Mouse (Mus musculus) layer of hippocampus, postnatal 10 days (tissue): ENCODE measurements around the gene Rbm8a. TPM values are rescaled to one million over a fixed set of nuclear protein-coding genes. Genes with fewer than 3 reads are reported as not detected.

ENCODE experiments used
- DNase-seq, 2 experiments: peaks; one replicate each; pipeline ENCODE4 v3.0.0; 2021; ENCODE audit warnings: low spot score in 2 of 2
- total RNA-seq, 2 experiments: library from RNA; stranded (reverse); gene quantifications; 2 replicates each; pipeline ENCODE4 v1.2.3; 2021

Rbm8a gene
- total RNA-seq, 2 experiments from 2014 or later = 69.9 to 75.6 TPM

- DNase-seq = no peak
Observed at GRCm38 (mm10) chr3:96668424-96669067, 38.8 kb downstream of the Rbm8a start.

- peak; percentile 66 to 76 for DNase-seq
Observed at GRCm38 (mm10) chr3:96669727-96670468, 40.2 kb downstream of the Rbm8a start, which contains the start of gene Ankrd35. TSS of gene Ankrd35 (plus strand) at chr3:96670131.

- DNase-seq = no peak
Observed at GRCm38 (mm10) chr3:96671519-96671918, 41.8 kb downstream of the Rbm8a start.

- no peak for DNase-seq
Observed at GRCm38 (mm10) chr3:96673514-96673913, 43.8 kb downstream of the Rbm8a start.

GRCm38 (mm10) chr3:96674442-96674841, 44.7 kb downstream of the Rbm8a start:
- no peak for DNase-seq

- no peak for DNase-seq
Observed at GRCm38 (mm10) chr3:96675171-96675570, 45.4 kb downstream of the Rbm8a start.

- no peak for DNase-seq
Observed at GRCm38 (mm10) chr3:96675690-96676089, 46.0 kb downstream of the Rbm8a start.

- DNase-seq = no peak
Observed at GRCm38 (mm10) chr3:96678456-96678855, 48.7 kb downstream of the Rbm8a start.

- DNase-seq = no peak
Observed at GRCm38 (mm10) chr3:96679159-96679674, 49.5 kb downstream of the Rbm8a start.

GRCm38 (mm10) chr3:96680269-96680956, 50.7 kb downstream of the Rbm8a start:
- DNase-seq = no peak

Other genes starting within 250 kb of the Rbm8a start
- gene BC107364, start 177.6 kb upstream of the Rbm8a start, total RNA-seq = not detected
- gene Hfe2, start 104.8 kb upstream of the Rbm8a start, total RNA-seq = under 1 TPM; 0.41 to 0.49 TPM
- 10 to 100 TPM; 36.5 to 46.1 TPM for gene Txnip, start 72.0 kb upstream of the Rbm8a start, total RNA-seq
- not detected for gene Gm16253, start 52.9 kb upstream of the Rbm8a start, total RNA-seq
- gene Polr3gl, start 35.8 kb upstream of the Rbm8a start, total RNA-seq = 10 to 100 TPM; 27.5 to 28.6 TPM
- gene Ankrd34a, start 33.3 kb upstream of the Rbm8a start, total RNA-seq = 10 to 100 TPM; 41.3 to 45.5 TPM
- gene Lix1l, start 28.8 kb upstream of the Rbm8a start, total RNA-seq = 10 to 100 TPM; 40.8 to 44.5 TPM
- gene Pex11b, start 5.4 kb downstream of the Rbm8a start, total RNA-seq = 10 to 100 TPM; 43.2 to 50.3 TPM
- gene Gm42957, start 5.5 kb downstream of the Rbm8a start, total RNA-seq = under 1 TPM; 0.25 to 0.34 TPM
- gene Itga10, start 15.7 kb downstream of the Rbm8a start, total RNA-seq = 1 to 10 TPM; 1.4 to 1.8 TPM
- gene Ankrd35, start 40.2 kb downstream of the Rbm8a start, total RNA-seq = 1 to 10 TPM; 6.9 to 7.4 TPM
- 10 to 100 TPM; 25.6 to 31.7 TPM for gene Pias3, start 66.5 kb downstream of the Rbm8a start, total RNA-seq
- gene Nudt17, start 78.6 kb downstream of the Rbm8a start, total RNA-seq = 10 to 100 TPM in 1 of 2 experiments, 1 to 10 TPM in 1; 9.8 to 11.0 TPM
- gene Polr3c, start 97.7 kb downstream of the Rbm8a start, total RNA-seq = 10 to 100 TPM; 26.4 to 28.1 TPM
- 10 to 100 TPM; 46.3 to 56.3 TPM for gene Rnf115, start 97.7 kb downstream of the Rbm8a start, total RNA-seq
- gene Pdzk1, start 199.4 kb downstream of the Rbm8a start, total RNA-seq = under 1 TPM; 0.14 to 0.25 TPM
- gene Cd160, start 199.4 kb downstream of the Rbm8a start, total RNA-seq = not detected